Mouse (Mus musculus) urinary bladder, postnatal 25 days (tissue): ENCODE measurements around the gene Mfap3l.
"Not testable (repeated sequence)": the region's sequence is repeated elsewhere in the genome, so short reads cannot be mapped to it uniquely, and the experiment has no call there.

Experiments used
- DNase-seq: peaks from one replicate; pipeline ENCODE4 v3.0.0; 2022; ENCODE audit warnings: low spot score

Gene Mfap3l

GRCm38 (mm10) chr8:60657425-60658113 is 24.9 kb downstream of the Mfap3l start:
- DNase-seq: no peak

GRCm38 (mm10) chr8:60658114-60658500 is 25.5 kb downstream of the Mfap3l start:
- DNase-seq: no peak

- DNase-seq: not testable (repeated sequence)
These were observed 26.1 kb downstream of the Mfap3l start for GRCm38 (mm10) chr8:60658686-60659085.

GRCm38 (mm10) chr8:60659721-60660120 is 27.1 kb downstream of the Mfap3l start:
- DNase-seq: no peak

GRCm38 (mm10) chr8:60661191-60661590 is 28.6 kb downstream of the Mfap3l start:
- no peak for DNase-seq

GRCm38 (mm10) chr8:60663552-60663951 is 30.9 kb downstream of the Mfap3l start:
- no peak for DNase-seq

- no peak for DNase-seq
These were observed 33.2 kb downstream of the Mfap3l start for GRCm38 (mm10) chr8:60665821-60666220.

GRCm38 (mm10) chr8:60666852-60667251 is 34.2 kb downstream of the Mfap3l start:
- DNase-seq: no peak

GRCm38 (mm10) chr8:60678590-60678989 is 46.0 kb downstream of the Mfap3l start:
- DNase-seq: no peak

- DNase-seq: no peak
These were observed 49.2 kb downstream of the Mfap3l start for GRCm38 (mm10) chr8:60681811-60682210.

- DNase-seq: no peak
These were observed 49.7 kb downstream of the Mfap3l start for GRCm38 (mm10) chr8:60682340-60682739.

GRCm38 (mm10) chr8:60711516-60712086 is 79.0 kb downstream of the Mfap3l start:
- no peak for DNase-seq

GRCm38 (mm10) chr8:60714724-60715123 is 82.1 kb downstream of the Mfap3l start:
- DNase-seq: no peak

- no peak for DNase-seq
These were observed 86.1 kb downstream of the Mfap3l start for GRCm38 (mm10) chr8:60718692-60719091.
